Mouse (Mus musculus) adrenal gland, adult (tissue): ENCODE measurements around the gene Prh1.
"Not testable (repeated sequence)": the region's sequence is repeated elsewhere in the genome, so short reads cannot be mapped to it uniquely, and the experiment has no call there.

ENCODE experiments used
- DNase-seq, 2 experiments: peaks; one replicate each; pipeline ENCODE4 v3.0.0; 2022 to 2023; ENCODE audit warnings: low spot score in 1 of 2; ENCODE audit not compliant: inconsistent age in 2 of 2

The Prh1 gene

DNA sequence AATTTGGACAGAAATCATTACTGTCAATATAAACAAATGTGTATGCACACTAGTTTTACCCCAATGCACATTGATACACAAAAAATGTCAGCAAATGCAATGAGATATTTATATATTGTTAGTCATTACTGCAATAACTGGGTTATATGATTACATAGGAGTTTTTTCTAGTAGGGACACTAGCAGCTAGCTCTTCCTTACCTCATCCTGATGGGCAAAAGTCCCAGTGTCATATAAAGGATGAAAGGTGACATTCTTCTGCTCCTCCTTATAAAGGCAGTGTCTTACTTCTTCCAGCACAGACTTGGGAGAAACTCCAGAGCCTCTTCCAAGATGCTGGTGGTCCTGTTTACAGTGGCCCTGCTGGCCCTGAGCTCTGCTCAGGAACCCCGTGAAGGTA lies at the start of gene Prh1:
TSS of gene Prh1 (plus strand) at position 301 of the 400 bp plus-strand sequence.
- DNase-seq: not testable (repeated sequence)

DNA sequence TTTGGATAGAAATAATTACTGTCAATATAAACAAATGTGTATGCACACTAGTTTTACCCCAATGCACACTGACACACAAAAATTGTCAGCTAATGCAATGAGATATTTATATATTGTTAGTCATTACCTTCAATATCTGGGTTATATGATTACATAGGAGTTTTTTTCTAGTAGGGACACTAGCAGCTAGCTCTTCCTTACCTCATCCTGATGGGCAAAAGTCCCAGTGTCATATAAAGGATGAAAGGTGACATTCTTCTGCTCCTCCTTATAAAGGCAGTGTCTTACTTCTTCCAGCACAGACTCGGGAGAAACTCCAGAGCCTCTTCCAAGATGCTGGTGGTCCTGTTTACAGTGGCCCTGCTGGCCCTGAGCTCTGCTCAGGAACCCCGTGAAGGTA lies 26.0 kb downstream of the Prh1 start, which contains the start of gene Prp2:
TSS of gene Prp2 (plus strand) at position 301 of the 400 bp plus-strand sequence.
- not testable (repeated sequence) for DNase-seq
